Mouse (Mus musculus) G1E (cell line): ENCODE measurements around the gene 4930467E23Rik. TPM values are rescaled to one million over a fixed set of nuclear protein-coding genes. Genes with fewer than 3 reads are reported as not detected.
"Not testable (repeated sequence)": the region's sequence is repeated elsewhere in the genome, so short reads cannot be mapped to it uniquely, and the experiment has no call there.

Source experiments
- ATAC-seq: 2 replicates; pipeline ENCODE4 v1.8.0; 2016; ENCODE audit warnings: mild to moderate bottlenecking; ENCODE audit not compliant: insufficient number of reproducible peaks, poor library complexity, low FRiP score, severe bottlenecking; ENCODE audit errors: extremely low read depth
- DNase-seq: peaks from one replicate; pipeline ENCODE4 v3.0.0; 2012; ENCODE audit warnings: low spot score
- H3K27me3 ChIP-seq: 2 replicates; pipeline ENCODE4 v1.6.1; 2012; ENCODE audit warnings: mild to moderate bottlenecking, low read length, inconsistent platforms; ENCODE audit not compliant: insufficient read depth
- H3K36me3 ChIP-seq: replicated peaks from 2 replicates; pipeline ENCODE3; 2012; ENCODE audit warnings: mild to moderate bottlenecking, inconsistent platforms
- H3K4me1 ChIP-seq: 2 replicates; pipeline ENCODE4 v1.6.1; 2012; ENCODE audit warnings: low read depth, low read length, inconsistent platforms, mixed read lengths; ENCODE audit not compliant: insufficient read depth
- H3K4me3 ChIP-seq: 2 replicates; pipeline ENCODE4 v1.5.1; 2012; ENCODE audit warnings: low read depth, mild to moderate bottlenecking, inconsistent platforms, low read length, moderate library complexity, mixed read lengths
- H3K9me3 ChIP-seq: replicated peaks from 2 replicates; pipeline ENCODE4 v1.6.1; 2012; ENCODE audit warnings: inconsistent platforms
- polyA plus RNA-seq: library from polyadenylated mRNA; stranded (reverse); fragments of >175 nt; gene quantifications from 2 replicates; pipeline ENCODE4 v1.2.3, GENCODE M21; 2012
- total RNA-seq, 2 experiments: library from RNA; stranded (forward) in 1 of 2; stranded (reverse) in 1 of 2; fragments of 200-1000 nt in 1 of 2; fragments of >200 nt in 1 of 2; fragmentation: Nextera tagmentation in 1 of 2; gene quantifications; 2 replicates each; pipeline ENCODE4 v1.2.3; 2014 to 2017

The 4930467E23Rik gene
- total RNA-seq (2014; fragmentation: Nextera tagmentation) (1.5 TPM in 1 of 2 replicates, not detected in the other), total RNA-seq (2017) (0.44 TPM in 1 of 2 replicates, not detected in the other), polyA plus RNA-seq (not detected in 2 replicates)

DNA sequence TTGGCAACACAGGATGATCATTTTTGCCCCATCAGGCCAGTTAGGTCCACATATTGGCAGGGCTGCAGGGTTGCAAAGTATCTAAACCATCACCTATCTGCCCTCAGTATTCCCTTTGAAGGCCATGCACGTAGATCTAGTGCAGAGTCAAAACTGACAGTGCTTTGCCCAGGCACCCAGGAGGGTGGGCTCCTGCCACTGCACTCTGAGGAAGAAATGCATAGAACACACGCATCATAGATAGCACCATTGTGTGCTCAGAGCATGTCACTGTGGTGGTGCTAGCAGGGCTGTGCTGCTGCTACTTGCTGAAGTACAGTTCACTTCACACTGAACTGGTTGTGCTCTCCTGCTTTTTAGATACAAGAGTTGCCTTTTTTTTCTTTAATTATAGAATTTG, at the start of gene 4930467E23Rik:
4930467E23Rik (plus strand) TSS at position 301 of the 400 bp plus-strand sequence.
- H3K4me3 ChIP-seq, H3K27me3 ChIP-seq, ATAC-seq, H3K36me3 ChIP-seq, H3K4me1 ChIP-seq, DNase-seq, H3K9me3 ChIP-seq: not testable (repeated sequence)

DNA sequence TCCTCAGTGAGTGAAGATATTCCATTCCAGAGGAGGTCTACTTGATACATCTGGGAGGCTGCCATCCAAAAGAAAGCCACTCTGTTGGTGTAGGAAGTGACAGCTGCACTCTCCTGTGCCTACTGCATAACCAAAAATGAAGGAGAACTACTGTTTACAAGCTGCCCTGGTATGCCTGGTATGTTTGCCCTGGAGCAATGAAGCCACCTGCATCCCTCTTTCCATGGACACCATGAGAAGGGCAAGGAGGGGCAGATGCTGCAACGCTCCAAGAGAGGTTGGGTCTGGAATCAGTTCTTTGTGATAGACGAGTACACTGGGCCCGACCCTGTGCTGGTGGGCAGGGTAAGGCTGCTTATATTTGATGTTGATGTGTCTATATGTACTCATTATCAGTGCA, 47.1 kb upstream of the 4930467E23Rik start:
- H3K27me3 ChIP-seq, H3K4me3 ChIP-seq, H3K4me1 ChIP-seq, H3K9me3 ChIP-seq, DNase-seq, ATAC-seq, H3K36me3 ChIP-seq: not testable (repeated sequence)

DNA sequence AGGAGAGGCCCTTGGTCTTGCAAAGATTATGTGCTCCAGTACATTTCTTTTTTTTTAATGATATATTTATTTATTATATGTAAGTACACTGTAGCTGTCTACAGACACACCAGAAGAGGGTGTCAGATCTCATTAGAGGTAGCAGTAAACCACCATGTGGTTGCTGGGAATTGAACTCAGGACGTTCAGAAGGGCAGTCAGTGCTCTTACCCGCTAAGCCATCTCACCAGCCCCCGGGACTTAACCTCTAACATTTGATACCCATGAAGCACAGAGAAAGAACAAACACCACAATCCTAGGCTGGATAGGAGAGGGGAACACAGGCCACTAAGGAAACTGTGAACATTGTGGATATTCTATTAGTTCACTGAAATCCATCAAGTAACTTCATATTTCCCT, 43.9 kb upstream of the 4930467E23Rik start:
- not testable (repeated sequence) for H3K36me3 ChIP-seq, H3K9me3 ChIP-seq, H3K4me3 ChIP-seq, H3K4me1 ChIP-seq, ATAC-seq, H3K27me3 ChIP-seq, DNase-seq

DNA sequence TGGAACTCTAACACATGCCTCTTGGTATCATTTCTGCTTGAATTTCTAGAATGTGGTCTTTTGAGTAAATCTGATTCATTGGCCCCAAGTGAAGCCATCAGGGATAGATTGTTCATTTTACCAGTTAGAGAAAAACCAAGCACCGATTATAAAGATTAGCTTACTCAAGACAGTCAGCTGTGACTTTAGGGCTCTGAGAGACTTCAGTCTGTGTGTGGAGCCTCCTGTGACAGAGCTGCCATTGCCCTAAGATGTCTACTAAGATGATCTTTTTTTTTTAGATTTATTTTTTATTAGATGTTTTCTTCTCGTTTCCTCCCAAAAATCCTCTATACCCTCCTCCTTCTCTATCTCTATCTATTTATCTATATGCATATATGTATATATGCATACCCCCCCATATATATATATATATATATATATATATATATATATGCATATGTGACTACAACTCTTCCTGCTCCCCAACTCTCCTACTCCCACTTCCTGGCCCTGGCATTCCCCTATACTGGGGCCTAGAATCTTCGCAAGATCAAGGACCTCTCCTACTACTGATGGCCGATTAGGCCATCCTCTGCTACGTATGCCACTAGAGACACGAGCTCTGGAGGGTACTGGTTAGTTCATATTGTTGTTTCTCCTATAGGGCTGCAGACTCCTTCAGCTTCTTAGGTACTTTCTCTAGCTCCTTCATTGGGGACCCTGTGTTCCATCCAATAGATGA, 40.4 kb upstream of the 4930467E23Rik start:
- H3K4me3 ChIP-seq, H3K9me3 ChIP-seq, H3K4me1 ChIP-seq, H3K36me3 ChIP-seq, ATAC-seq, H3K27me3 ChIP-seq, DNase-seq: not testable (repeated sequence)

DNA sequence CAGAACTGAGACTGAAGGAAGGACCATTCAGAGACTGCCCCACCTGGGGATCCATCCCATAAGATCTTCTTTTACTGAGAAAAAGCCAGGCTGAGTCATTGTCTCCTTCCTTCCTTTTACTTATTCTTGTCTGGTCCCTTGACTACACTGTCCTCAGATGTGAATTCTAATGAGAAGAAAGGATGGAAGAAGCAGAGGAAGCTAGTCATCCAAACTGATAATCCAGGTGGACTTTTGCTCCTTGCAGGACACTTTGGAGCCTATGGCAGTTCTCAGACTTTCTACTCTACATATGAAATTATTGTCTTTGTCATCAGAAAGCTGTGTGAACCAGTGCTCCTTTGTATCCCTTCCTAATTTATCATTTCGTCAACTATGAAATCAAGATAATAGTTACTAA, 39.6 kb upstream of the 4930467E23Rik start:
- not testable (repeated sequence) for H3K4me3 ChIP-seq, ATAC-seq, H3K9me3 ChIP-seq, H3K4me1 ChIP-seq, DNase-seq, H3K27me3 ChIP-seq, H3K36me3 ChIP-seq

DNA sequence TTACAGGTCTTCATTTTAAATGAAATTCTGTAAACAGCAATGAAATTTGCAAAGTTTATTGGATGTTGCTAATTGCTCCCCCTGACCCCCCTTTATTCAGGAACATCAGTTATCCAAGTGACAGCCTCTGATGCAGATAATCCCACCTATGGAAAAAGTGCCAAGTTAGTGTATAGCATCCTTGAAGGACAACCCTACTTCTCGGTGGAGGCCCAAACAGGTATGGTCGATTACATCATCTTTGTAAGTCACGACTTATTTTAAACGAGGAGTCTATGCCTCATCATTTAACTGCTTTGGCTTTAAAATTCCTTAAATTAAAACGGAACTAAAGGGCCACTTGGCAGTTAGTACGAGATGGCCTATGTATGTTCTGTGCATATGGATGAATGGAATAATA, 38.0 kb upstream of the 4930467E23Rik start:
- DNase-seq, H3K9me3 ChIP-seq, ATAC-seq, H3K4me1 ChIP-seq, H3K4me3 ChIP-seq, H3K27me3 ChIP-seq, H3K36me3 ChIP-seq: not testable (repeated sequence)

DNA sequence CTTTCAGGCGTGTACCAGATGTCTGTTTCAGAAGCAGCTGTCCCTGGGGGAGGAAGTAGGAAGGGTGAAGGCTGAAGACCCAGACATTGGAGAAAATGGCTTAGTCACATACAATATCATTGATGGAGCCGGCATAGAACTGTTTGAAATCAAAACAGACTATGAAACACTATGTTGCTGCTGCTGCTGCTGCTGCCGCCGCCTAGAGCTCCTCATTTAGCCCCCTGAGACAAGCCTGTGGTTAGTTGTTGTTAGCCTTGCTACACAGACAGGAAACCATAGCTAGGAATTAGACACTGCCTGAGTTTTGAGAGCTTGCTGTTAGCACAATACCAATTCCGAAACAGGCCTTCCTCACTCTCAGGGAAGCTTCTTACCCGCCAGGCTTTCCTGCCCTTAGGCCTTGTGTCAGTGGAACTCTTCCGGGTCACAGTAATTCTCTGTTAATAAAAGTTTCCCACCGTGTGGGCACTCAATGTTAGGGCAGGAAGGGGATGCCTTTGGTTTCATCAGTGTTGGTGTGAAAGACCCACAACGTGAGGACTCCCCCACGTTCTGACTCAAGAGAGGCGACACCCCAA, 31.8 kb upstream of the 4930467E23Rik start:
- H3K36me3 ChIP-seq, H3K4me3 ChIP-seq, H3K27me3 ChIP-seq, H3K4me1 ChIP-seq, DNase-seq, H3K9me3 ChIP-seq, ATAC-seq: not testable (repeated sequence)

DNA sequence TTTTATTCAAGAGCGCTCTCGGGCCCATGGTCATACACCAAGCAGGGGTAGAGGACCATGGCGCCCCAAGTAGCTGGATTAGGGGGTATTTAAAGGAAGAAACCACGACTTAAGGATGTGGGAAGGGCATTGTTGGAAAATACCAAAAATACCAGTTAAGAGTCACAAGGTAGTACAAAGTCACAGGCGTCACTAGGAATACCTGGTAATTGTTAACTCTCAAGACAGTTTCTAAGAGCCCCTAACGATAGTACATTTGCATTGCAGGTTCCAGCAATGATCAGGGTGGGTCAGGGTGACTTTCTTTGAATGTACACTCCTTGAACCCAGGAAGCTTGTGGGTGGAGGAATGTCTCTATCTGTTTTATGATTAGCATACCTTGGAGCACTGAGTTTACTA, 31.3 kb upstream of the 4930467E23Rik start:
- not testable (repeated sequence) for DNase-seq, H3K36me3 ChIP-seq, H3K4me1 ChIP-seq, H3K27me3 ChIP-seq, H3K4me3 ChIP-seq, H3K9me3 ChIP-seq, ATAC-seq

DNA sequence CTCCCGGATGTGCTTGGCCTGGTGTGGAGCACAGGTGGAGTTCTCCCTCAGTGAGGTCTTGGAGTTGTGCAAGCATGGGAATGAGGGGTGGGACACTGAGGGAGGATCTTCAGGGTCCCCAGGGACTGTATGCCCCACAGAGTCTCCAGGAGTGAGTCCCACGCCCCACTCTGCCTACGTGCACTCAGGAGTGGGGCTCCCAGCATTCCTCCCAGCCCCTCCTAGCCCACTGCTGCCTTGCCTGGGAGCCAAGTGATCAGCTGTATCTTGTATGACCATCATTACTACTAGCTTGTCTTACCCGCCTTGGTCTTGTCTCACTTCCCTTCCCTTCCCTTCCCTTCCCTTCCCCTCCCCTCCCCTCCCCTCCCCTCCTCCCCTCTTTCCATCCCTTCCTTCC, 30.7 kb upstream of the 4930467E23Rik start:
- H3K9me3 ChIP-seq, H3K36me3 ChIP-seq, DNase-seq, H3K4me1 ChIP-seq, ATAC-seq, H3K27me3 ChIP-seq, H3K4me3 ChIP-seq: not testable (repeated sequence)

DNA sequence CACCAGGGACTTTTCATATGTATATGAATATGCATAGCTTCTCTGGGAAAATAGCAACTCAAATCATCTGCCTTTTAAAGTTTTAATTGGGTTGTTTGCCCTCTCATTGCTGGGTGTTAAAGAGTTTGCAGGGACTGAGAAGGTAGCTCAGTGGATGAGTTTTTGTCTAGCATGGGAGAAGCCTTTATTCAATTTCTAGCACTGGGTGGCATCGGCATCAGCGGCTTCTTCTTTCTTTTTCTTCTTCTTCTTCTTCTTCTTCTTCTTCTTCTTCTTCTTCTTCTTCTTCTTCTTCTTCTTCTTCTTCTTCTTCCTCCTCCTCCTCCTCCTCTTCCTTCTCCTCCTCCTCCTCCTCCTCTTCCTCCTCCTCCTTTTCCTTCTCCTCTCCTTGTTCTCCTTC, 28.1 kb upstream of the 4930467E23Rik start:
- not testable (repeated sequence) for DNase-seq, H3K4me3 ChIP-seq, H3K36me3 ChIP-seq, H3K4me1 ChIP-seq, ATAC-seq, H3K27me3 ChIP-seq, H3K9me3 ChIP-seq

DNA sequence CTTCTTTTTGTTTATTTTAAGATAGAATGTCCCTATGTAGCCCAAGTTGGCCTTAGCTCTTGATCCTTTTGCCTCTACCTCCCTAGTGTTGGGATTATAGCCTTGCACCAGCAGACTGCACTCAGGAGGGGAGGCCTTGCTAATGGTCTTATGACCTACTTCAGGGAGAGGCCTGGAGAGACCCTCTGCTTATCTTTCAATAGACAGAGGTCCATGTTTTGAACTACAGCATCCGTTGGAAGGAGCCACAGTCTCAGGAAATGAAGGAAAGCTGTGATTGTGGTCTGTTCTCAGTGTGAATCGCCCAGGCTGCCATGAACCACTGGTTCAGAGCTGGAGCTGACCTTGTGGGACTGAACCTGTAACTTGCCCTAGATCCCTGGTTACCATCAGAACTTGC, 27.1 kb upstream of the 4930467E23Rik start:
- not testable (repeated sequence) for ATAC-seq, H3K4me1 ChIP-seq, H3K9me3 ChIP-seq, DNase-seq, H3K4me3 ChIP-seq, H3K27me3 ChIP-seq, H3K36me3 ChIP-seq
